Mouse (Mus musculus) lung, embryonic 14.5 days (tissue): Measurements from ENCODE around the gene Pcbp3. TPM values are rescaled to one million over a fixed set of nuclear protein-coding genes. Genes with fewer than 3 reads are reported as not detected.

Experiments used
- ATAC-seq: fragments of 200-750 bp; cut with Nextera tagmentation; 2 replicates; pipeline ENCODE4 v1.8.0; 2017; ENCODE audit warnings: mild to moderate bottlenecking, moderate TSS enrichment, moderate library complexity; ENCODE audit not compliant: insufficient read depth
- DNase-seq: peaks from one replicate; pipeline ENCODE4 v3.0.0-alpha.2; 2015
- H3K27ac ChIP-seq: fragments of 300-500 bp; sonication (generic); 2 replicates; pipeline ENCODE4 v1.5.1; 2014; ENCODE audit warnings: low read depth, mild to moderate bottlenecking, moderate library complexity
- H3K27me3 ChIP-seq: fragments of 300-500 bp; sonication (generic); 2 replicates; pipeline ENCODE4 v1.6.1; 2014; ENCODE audit warnings: low read length, control low read depth; ENCODE audit not compliant: insufficient read depth
- H3K36me3 ChIP-seq: fragments of 300-500 bp; sonication (generic); 2 replicates; pipeline ENCODE4 v1.6.1; 2014; ENCODE audit warnings: control low read depth; ENCODE audit not compliant: insufficient read depth
- H3K4me1 ChIP-seq: fragments of 300-500 bp; sonication (generic); 2 replicates; pipeline ENCODE4 v1.6.1; 2014; ENCODE audit warnings: antibody characterized with exemption, control low read depth; ENCODE audit not compliant: insufficient read depth
- H3K4me2 ChIP-seq: fragments of 300-500 bp; sonication (generic); 2 replicates; pipeline ENCODE4 v1.6.1; 2014; ENCODE audit warnings: mild to moderate bottlenecking
- H3K4me3 ChIP-seq: fragments of 300-500 bp; sonication (generic); 2 replicates; pipeline ENCODE4 v1.5.1; 2014; ENCODE audit warnings: low read depth, low read length
- H3K9ac ChIP-seq: fragments of 300-500 bp; sonication (generic); 2 replicates; pipeline ENCODE4 v1.6.1; 2014
- H3K9me3 ChIP-seq: fragments of 300-500 bp; sonication (generic); 2 replicates; pipeline ENCODE4 v1.6.1; 2016; ENCODE audit warnings: low read depth, low read length, control low read depth
- CTCF ChIP-seq: IDR thresholded peaks from 2 replicates; pipeline ENCODE4 v1.5.1; 2016; ENCODE audit warnings: antibody characterized with exemption, low read depth
- WGBS: fragments of 180-500 bp; shearing (Covaris S2); extraction: QIAGEN DNeasy Blood & Tissue Kit; methylation state at CpG from one replicate; pipeline ENCODE4 v1.1.7; 2014; 5-methylcytosine and 5-hydroxymethylcytosine counted together
- polyA plus RNA-seq: library from polyadenylated mRNA; unstranded; fragments of >200 nt; fragmentation: Nextera tagmentation; extraction: Ambion mirVana; gene quantifications from 2 replicates; pipeline ENCODE4 v1.2.1, GENCODE M21; 2014

The Pcbp3 gene
- polyA plus RNA-seq, 1 experiment from 2014 or later = 15.9 TPM

DNA sequence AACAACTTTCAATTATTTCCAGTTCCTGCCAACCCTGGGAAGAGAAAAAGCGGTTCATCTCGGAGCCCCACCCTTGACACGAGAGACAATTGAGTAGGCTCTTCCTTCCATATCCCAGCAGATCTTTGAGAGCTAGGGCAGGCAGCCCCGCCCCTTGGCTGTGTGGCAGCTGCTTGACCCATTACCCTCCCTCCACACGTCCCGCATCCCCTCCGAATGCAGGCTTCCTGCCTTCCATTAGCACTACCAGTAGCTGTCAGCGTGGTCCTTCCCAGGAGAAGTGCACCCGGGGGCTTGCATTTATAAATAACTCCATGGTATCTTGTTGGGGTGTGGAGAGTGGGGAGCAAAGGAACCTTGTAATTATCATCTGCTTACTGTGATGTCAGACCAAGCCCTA is 2.3 kb upstream of the Pcbp3 start:
- ATAC-seq = no peak
- WGBS = 24% methylated on average over 9 of the region's 9 CpGs
- Histone ChIP-seq H3K4me1 (peaks cover 15% of the 10 kb centered on the region), H3K27me3 (no peaks in the 10 kb centered on the region), H3K4me3 (no peak overlapping the region), H3K4me2 (peak overlapping the region; percentile 31; the same call in 1 of the 2 replicates), H3K36me3 (no peaks in the 10 kb centered on the region), H3K27ac (no peak overlapping the region), H3K9me3 (no peaks in the 10 kb centered on the region), H3K9ac (no peak overlapping the region)
- DNase-seq = peak; percentile 51
- TF ChIP-seq CTCF = no peak

DNA sequence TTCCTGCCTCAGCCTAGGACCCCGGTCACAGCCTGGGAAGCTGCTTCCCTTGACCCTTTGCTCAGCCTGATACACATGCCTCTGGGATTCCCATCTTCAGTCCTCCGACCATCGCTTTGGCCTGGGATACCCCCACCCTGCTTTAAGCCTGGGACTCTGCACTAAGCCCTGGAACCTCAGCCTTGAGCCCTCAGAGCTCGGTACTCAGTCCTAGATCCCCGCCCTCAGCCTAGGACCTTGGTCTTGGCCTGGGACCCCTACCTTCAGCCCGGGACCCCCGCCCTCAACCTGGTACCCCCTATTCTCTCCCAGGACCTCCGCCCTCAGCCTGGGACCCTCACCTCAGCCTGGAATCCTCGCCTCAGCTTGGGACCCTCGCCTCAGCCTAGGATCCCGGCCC is 531 bp downstream of the Pcbp3 start:
- Histone ChIP-seq H3K27me3 (no peaks in the 10 kb centered on the region), H3K4me3 (peak overlapping the region; percentile 57), H3K4me2 (peak overlapping the region; percentile 99), H3K9me3 (no peaks in the 10 kb centered on the region), H3K9ac (peak overlapping the region; percentile 67), H3K4me1 (peaks cover 15% of the 10 kb centered on the region), H3K27ac (peak overlapping the region; percentile 20; the same call in 1 of the 2 replicates), H3K36me3 (no peaks in the 10 kb centered on the region)
- peak; percentile 14; the same call in 1 of the 2 replicates for ATAC-seq
- DNase-seq = no peak
- TF ChIP-seq CTCF = no peak
- 12% methylated on average over 11 of the region's 11 CpGs for WGBS

DNA sequence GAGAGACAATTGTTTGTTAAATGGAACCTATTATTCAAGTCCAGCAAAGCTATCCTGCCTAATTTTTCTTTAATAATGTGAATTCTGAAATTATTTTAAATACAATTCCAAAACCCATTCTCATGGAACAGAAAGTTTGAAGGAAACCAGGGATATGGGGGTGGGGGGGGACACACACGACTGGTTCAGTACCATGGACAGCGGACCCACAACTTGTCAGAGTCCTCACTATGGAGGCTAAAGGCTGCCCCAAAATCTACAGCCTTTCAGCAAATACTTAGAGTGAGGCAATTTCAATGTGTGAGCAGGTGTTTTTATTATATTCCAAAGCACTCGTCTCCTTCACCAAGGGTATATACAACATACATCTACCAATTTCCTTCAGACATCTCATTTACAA is 3.5 kb downstream of the Pcbp3 start:
- WGBS = 35% methylated on average over 3 of the region's 3 CpGs
- DNase-seq (peak; percentile 81), ATAC-seq (no peak)
- no peak for TF ChIP-seq CTCF
- Histone ChIP-seq H3K36me3 (no peaks in the 10 kb centered on the region), H3K27me3 (no peaks in the 10 kb centered on the region), H3K4me3 (no peak overlapping the region), H3K9ac (no peak overlapping the region), H3K27ac (no peak overlapping the region), H3K9me3 (no peaks in the 10 kb centered on the region), H3K4me1 (peaks cover 5% of the 10 kb centered on the region; the same call in 1 of the 2 replicates), H3K4me2 (no peak overlapping the region)

DNA sequence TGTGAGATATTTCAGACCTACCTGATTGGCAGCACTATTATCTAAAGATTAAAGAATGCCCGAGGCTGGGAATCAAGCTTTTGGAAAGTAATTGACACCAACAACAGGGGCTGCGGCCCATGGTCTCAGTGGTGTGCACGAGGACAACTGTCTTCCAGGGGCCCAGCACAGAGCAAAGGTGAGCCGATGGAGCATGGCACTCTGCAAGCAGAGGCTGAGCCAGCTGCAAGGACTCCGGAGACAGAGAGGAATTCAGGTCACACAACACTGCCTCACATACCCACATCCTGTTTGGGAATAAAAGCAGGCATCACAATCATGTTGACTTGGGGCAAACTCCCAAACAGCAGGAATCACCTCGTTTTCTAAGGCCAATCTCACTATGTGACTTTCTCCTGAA is 5.5 kb downstream of the Pcbp3 start:
- H3K27ac ChIP-seq = no peak overlapping the region
- peaks cover 2% of the 10 kb centered on the region; the same call in 1 of the 2 replicates for H3K4me1 ChIP-seq
- TF ChIP-seq CTCF = no peak
- H3K9ac ChIP-seq = no peak overlapping the region
- DNase-seq (no peak), ATAC-seq (no peak)
- no peaks in the 10 kb centered on the region for H3K36me3 ChIP-seq
- 34% methylated on average over 6 of the region's 6 CpGs for WGBS
- H3K4me2 ChIP-seq = no peak overlapping the region
- no peaks in the 10 kb centered on the region for H3K9me3 ChIP-seq
- no peaks in the 10 kb centered on the region for H3K27me3 ChIP-seq
- no peak overlapping the region for H3K4me3 ChIP-seq

DNA sequence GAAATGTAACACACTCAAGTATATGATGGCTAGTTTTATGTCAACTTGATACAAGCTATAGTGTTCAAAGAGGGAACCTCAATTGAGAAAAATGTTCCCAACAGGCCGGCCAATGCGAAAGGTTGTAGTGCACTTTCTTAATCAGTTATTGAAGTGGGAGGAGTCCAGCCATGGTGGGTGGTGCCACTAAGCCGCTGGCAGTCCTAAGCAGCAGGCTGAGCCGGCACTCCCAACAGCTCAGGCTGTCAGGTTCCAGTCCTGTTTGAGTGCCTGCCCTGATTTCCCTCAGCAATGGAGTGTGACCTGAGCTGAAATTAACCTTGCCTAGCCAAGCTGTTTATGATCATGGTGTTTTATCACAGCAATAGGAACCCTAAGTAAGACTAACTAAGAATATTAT is 20.6 kb downstream of the Pcbp3 start:
- Histone ChIP-seq H3K4me3 (no peak overlapping the region), H3K27ac (no peak overlapping the region), H3K4me2 (no peak overlapping the region), H3K9me3 (no peaks in the 10 kb centered on the region), H3K36me3 (no peaks in the 10 kb centered on the region), H3K4me1 (no peaks in the 10 kb centered on the region), H3K9ac (no peak overlapping the region), H3K27me3 (no peaks in the 10 kb centered on the region)
- WGBS = 64% methylated on average over 4 of the region's 4 CpGs
- no peak for ATAC-seq
- TF ChIP-seq CTCF = no peak
- DNase-seq = no peak

DNA sequence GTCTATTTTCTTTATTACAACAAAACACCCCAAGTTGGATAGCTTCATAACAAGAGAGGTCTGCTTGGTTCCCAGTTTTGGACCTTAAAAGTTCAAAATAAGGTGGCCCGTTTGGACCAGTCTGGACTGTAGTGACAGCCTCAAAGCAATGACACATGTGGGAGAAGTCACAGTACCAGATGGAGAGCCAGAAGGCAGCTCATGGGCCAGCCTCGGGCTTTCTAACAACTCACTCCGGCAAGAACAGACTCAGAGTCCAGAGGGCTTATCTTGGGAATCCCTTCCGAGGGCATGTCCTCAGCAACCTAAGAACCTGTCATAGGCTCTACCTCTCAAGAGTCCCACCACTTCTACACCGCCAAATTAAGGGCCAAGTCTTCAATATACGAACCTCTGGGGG is 24.9 kb downstream of the Pcbp3 start:
- WGBS = 89% methylated on average over 6 of the region's 6 CpGs

DNA sequence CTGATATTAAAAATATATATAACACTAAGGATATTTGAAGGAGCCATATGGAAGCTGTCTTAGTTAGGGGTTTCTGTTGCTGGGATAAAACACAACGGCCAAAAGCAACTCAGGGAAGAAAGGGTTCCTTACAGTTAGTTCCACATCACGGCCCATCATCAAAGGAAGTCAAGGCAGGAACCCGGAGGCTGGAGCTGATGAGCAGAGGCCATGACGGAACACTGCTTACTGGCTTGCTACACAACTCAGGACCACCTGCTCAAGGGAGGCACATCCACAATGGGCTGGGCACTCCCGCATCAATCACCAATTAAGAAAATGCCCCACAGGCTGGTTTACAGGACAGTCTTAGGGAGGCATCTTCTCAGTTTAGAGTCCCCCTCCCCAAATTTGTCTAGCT is 26.9 kb downstream of the Pcbp3 start:
- ATAC-seq = no peak
- TF ChIP-seq CTCF = no peak
- 79% methylated on average over 5 of the region's 5 CpGs for whole genome bisulfite sequencing

More for the DNA sequence above, 24.9 kb downstream of the Pcbp3 start:
- H3K9me3 ChIP-seq = no peaks in the 10 kb centered on the region
- H3K4me2 ChIP-seq = no peak overlapping the region
- no peak for ATAC-seq
- no peak for TF ChIP-seq CTCF
- no peak for DNase-seq
- no peak overlapping the region for H3K9ac ChIP-seq
- H3K36me3 ChIP-seq = no peaks in the 10 kb centered on the region
- no peak overlapping the region for H3K27ac ChIP-seq
- H3K4me1 ChIP-seq = no peaks in the 10 kb centered on the region
- H3K27me3 ChIP-seq = no peaks in the 10 kb centered on the region
- no peak overlapping the region for H3K4me3 ChIP-seq

DNA sequence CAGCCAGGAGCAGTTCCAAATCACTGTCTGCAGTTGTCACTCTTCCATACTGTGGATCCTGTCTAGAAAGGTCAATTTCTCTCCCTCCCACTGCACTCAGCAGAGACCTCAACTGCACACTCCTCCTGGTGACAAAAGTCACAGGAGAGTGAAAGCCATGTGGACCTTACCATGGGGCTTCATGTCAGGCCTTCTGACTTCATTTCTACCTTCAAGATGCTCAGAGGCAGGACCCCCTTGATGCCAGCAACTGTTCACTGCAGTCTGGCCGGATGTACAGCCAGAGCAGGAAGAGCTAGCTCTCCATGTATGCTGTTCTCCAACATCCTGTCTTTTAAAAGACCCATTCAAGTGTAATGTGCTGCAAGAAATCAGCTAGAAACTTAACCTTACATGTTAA is 29.9 kb downstream of the Pcbp3 start:
- H3K27ac ChIP-seq = no peak overlapping the region
- H3K36me3 ChIP-seq = no peaks in the 10 kb centered on the region
- H3K27me3 ChIP-seq = no peaks in the 10 kb centered on the region
- H3K4me3 ChIP-seq = no peak overlapping the region
- H3K4me1 ChIP-seq = no peaks in the 10 kb centered on the region
- no peak overlapping the region for H3K4me2 ChIP-seq
- TF ChIP-seq CTCF = no peak
- DNase-seq (no peak), ATAC-seq (no peak)
- H3K9ac ChIP-seq = no peak overlapping the region
- 59% methylated on average over 1 of the region's 1 CpGs for WGBS
- no peaks in the 10 kb centered on the region for H3K9me3 ChIP-seq

More for the DNA sequence above, 26.9 kb downstream of the Pcbp3 start:
- Histone ChIP-seq H3K4me3 (no peak overlapping the region), H3K36me3 (no peaks in the 10 kb centered on the region), H3K4me2 (no peak overlapping the region), H3K4me1 (no peaks in the 10 kb centered on the region), H3K27me3 (no peaks in the 10 kb centered on the region), H3K27ac (no peak overlapping the region), H3K9ac (no peak overlapping the region), H3K9me3 (no peaks in the 10 kb centered on the region)
- no peak for DNase-seq
